Mouse (Mus musculus): ENCODE data around the gene Fbxo36. TPM values are rescaled to one million over a fixed set of nuclear protein-coding genes. Genes with fewer than 3 reads are reported as not detected.

Gene Fbxo36
- polyA plus RNA-seq, 1 experiment from 2014 or later = 4.1 TPM

GRCm38 (mm10) chr1:84939466-84939865 lies 99.8 kb downstream of the Fbxo36 start:
- TF ChIP-seq CTCF (IDR thresholded peaks at IDR 0.05) = no peak
- POLR2A ChIA-PET = no interaction called here
- ATAC-seq (no peak), DNase-seq (ENCODE audit: low read depth, low spot score) (no peak)
- CTCF ChIA-PET = interaction anchor here (1.4 to 1.6 kb wide), 2 partner anchors 10 to 42 kb away, joined by 3 to 4 read pairs; no protein-coding TSS in a partner anchor
- H3K27me3 ChIP-seq = peaks cover 5% of the 10 kb centered on the region
- in situ Hi-C loops (cut with MboI; ENCODE audit: low pct_unique_long_range_greater_than_20kb) = no loop called here

- in situ Hi-C loops (cut with MboI; ENCODE audit: low pct_unique_long_range_greater_than_20kb) = no loop called here
- no peak for ATAC-seq
- no peak for TF ChIP-seq CTCF (IDR thresholded peaks at IDR 0.05)
- ChIA-PET CTCF (interaction anchor here (1.4 to 1.6 kb wide), 2 partner anchors 10 to 43 kb away, joined by 3 to 4 read pairs; no protein-coding TSS in a partner anchor), POLR2A (no interaction called here)
- H3K27me3 ChIP-seq = no peaks in the 10 kb centered on the region
- DNase-seq (ENCODE audit: low read depth, low spot score) = no peak
Observed at GRCm38 (mm10) chr1:84940322-84940721, 100.7 kb downstream of the Fbxo36 start.

- CTCF ChIA-PET = no interaction called here
- no peak for TF ChIP-seq CTCF (IDR thresholded peaks at IDR 0.05)
- in situ Hi-C loops (cut with MboI; ENCODE audit: low pct_unique_long_range_greater_than_20kb) = no loop called here
- POLR2A ChIA-PET = interaction anchor here (0.7 kb wide), 1 partner anchor 9 kb away, joined by 3 read pairs; no protein-coding TSS in a partner anchor
- DNase-seq (ENCODE audit: low read depth, low spot score) (no peak), ATAC-seq (no peak)
- no peaks in the 10 kb centered on the region for H3K27me3 ChIP-seq
Observed at GRCm38 (mm10) chr1:84942666-84943065, 103.0 kb downstream of the Fbxo36 start.

- TF ChIP-seq CTCF (IDR thresholded peaks at IDR 0.05) = no peak
- in situ Hi-C loops (cut with MboI; ENCODE audit: low pct_unique_long_range_greater_than_20kb) = no loop called here
- ATAC-seq (no peak), DNase-seq (ENCODE audit: low read depth, low spot score) (no peak)
- H3K27me3 ChIP-seq = no peaks in the 10 kb centered on the region
- ChIA-PET CTCF (interaction anchor here (1.0 kb wide), 1 partner anchor 10 kb away, joined by 3 read pairs; no protein-coding TSS in a partner anchor), POLR2A (interaction anchor here (0.7 kb wide), 1 partner anchor 10 kb away, joined by 3 read pairs; no protein-coding TSS in a partner anchor)
Observed at GRCm38 (mm10) chr1:84943549-84943948, 103.9 kb downstream of the Fbxo36 start.

- no peak for TF ChIP-seq CTCF (IDR thresholded peaks at IDR 0.05)
- in situ Hi-C loops (cut with MboI; ENCODE audit: low pct_unique_long_range_greater_than_20kb) = no loop called here
- no peak for DNase-seq (ENCODE audit: low read depth, low spot score)
- ChIA-PET CTCF (no interaction called here), POLR2A (no interaction called here)
- no peaks in the 10 kb centered on the region for H3K27me3 ChIP-seq
- no peak for ATAC-seq
Observed at GRCm38 (mm10) chr1:84945950-84946349, 106.3 kb downstream of the Fbxo36 start.

- peak; percentile 26 for ATAC-seq
- CTCF ChIA-PET = no interaction called here
- POLR2A ChIA-PET = no interaction called here
Observed at GRCm38 (mm10) chr1:84947390-84947789, 107.7 kb downstream of the Fbxo36 start.

More at GRCm38 (mm10) chr1:84947390-84947789, 107.7 kb downstream of the Fbxo36 start:
- peak; percentile 15 for DNase-seq (ENCODE audit: low read depth, low spot score)
- TF ChIP-seq CTCF (IDR thresholded peaks at IDR 0.05) = no peak
- in situ Hi-C loops (cut with MboI; ENCODE audit: low pct_unique_long_range_greater_than_20kb) = no loop called here
- no peaks in the 10 kb centered on the region for H3K27me3 ChIP-seq

Other genes with a start within 250 kb of the Fbxo36 start
- gene Dner, start 143.6 kb upstream of the Fbxo36 start, polyA plus RNA-seq (2021) = not detected
- 159 TPM for gene Trip12, start 675 bp downstream of the Fbxo36 start, polyA plus RNA-seq (2021)
- not detected for gene Slc16a14, start 95.3 kb downstream of the Fbxo36 start, polyA plus RNA-seq (2021)

All from Patski (cell line).